Mouse (Mus musculus) embryonic fibroblast, embryonic 13.5 days (primary cell): ENCODE data around the gene Pnp2.
"Not testable (repeated sequence)": the region's sequence is repeated elsewhere in the genome, so short reads cannot be mapped to it uniquely, and the experiment has no call there.

Experiments
- CTCF ChIP-seq: IDR thresholded peaks from 2 replicates; pipeline ENCODE4 v1.5.1; 2011; ENCODE audit warnings: mild to moderate bottlenecking, control low read depth, low read length, moderate library complexity, borderline replicate concordance; ENCODE audit not compliant: insufficient read depth
- POLR2A ChIP-seq: IDR thresholded peaks from 2 replicates; pipeline ENCODE4 v1.6.1; 2011; ENCODE audit warnings: low read depth, mild to moderate bottlenecking, control low read depth, low read length, moderate library complexity

DNA sequence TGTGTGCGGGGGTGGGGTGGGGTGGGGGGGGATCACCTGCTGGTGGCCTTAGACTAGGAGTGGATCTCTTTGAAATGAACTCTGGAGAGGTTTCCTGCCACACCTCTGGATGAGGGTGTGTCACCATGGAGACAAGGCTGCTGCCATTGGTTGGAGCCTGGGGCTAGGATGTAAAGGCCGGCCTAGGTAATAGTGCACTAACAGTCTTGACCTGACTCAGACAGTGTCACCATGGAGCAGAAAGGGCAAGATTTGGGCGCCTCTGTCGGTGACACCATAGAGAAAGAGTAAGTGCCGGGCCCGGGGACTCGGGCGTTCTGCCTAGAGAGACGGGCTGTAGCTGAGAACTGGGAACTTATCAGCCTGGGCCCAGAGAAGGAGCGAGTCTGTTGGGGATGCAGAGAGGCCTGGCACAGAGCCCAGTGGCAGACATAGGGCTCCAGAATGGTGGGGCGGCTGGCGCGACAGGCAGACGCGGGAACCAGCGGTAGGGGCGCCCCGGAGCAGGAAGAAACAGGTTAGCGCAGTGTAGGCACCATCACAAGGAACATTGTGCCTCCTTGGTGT lies at the start of gene Pnp2:
- TF ChIP-seq CTCF, POLR2A: not testable (repeated sequence)
